Mouse (Mus musculus): ENCODE results near the gene Ctsm. TPM values are rescaled to one million over a fixed set of nuclear protein-coding genes. Genes with fewer than 3 reads are reported as not detected.
"Not testable (repeated sequence)": the region's sequence is repeated elsewhere in the genome, so short reads cannot be mapped to it uniquely, and the experiment has no call there.

The Ctsm gene
- polyA plus RNA-seq (2015; fragmentation: Nextera tagmentation; extraction: Ambion mirVana), result not detected in 2 replicates

DNA sequence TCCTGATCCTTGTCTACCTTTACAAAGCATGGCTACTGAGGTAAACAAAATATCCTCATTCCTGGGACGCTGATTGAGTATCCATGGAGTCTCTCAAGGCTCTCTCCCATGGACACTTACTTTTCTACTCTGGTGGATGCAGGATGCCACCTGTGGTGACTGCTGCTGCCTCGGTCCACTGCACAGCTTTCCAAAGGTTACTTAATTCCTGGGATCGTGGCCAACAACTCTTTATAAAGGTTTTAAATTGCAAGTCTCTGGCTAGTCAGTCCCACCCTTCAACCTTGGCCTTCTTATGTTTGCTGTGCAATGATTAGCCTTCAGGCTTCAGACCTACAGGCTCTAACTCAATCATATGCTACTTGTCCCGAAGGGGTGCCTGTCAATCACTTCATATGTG is at the start of gene Ctsm:
Gene Ctsm, minus strand, starts transcription at position 209 of the 400 bp plus-strand sequence.
- H3K4me1 ChIP-seq, result no peaks in the 10 kb centered on the region
- H3K9ac ChIP-seq, result no peak within 1 kb of the TSS
- no peaks in the 10 kb centered on the region for H3K27me3 ChIP-seq
- 74% methylated on average over 4 of the region's 4 CpGs for WGBS
- no peak within 1 kb of the TSS for H3K4me2 ChIP-seq
- peaks cover 8% of the 10 kb centered on the region; the same call in 1 of the 2 replicates for H3K9me3 ChIP-seq (replicated peaks)
- no peak for ATAC-seq (replicated peaks; ENCODE audit: low FRiP score)
- H3K36me3 ChIP-seq, result no peaks in the 10 kb centered on the region
- no peak within 1 kb of the TSS for H3K27ac ChIP-seq
- no peak within 1 kb of the TSS for H3K4me3 ChIP-seq (replicated peaks)

- Histone ChIP-seq H3K27ac (no peak within 1 kb of the TSS), H3K4me2 (no peak within 1 kb of the TSS), H3K4me1 (no peaks in the 10 kb centered on the region), H3K9ac (no peak within 1 kb of the TSS), H3K36me3 (no peaks in the 10 kb centered on the region), H3K27me3 (no peaks in the 10 kb centered on the region), H3K4me3 (replicated peaks) (no peak within 1 kb of the TSS), H3K9me3 (replicated peaks) (peaks cover 4% of the 10 kb centered on the region; the same call in 1 of the 2 replicates)
- no peak for ATAC-seq (replicated peaks; ENCODE audit: low FRiP score)
Observed at GRCm38 (mm10) chr13:61570027-61570426, 28.4 kb upstream of the Ctsm start, which contains the start of gene Cts3. Gene Cts3 (minus strand): TSS chr13:61570127.

GRCm38 (mm10) chr13:61568074-61568473 is 26.4 kb upstream of the Ctsm start, which contains the start of gene Gm49352:
Gene Gm49352 (minus strand): TSS chr13:61568174.
- not testable (repeated sequence) for H3K36me3 ChIP-seq; H3K4me2 ChIP-seq; H3K27ac ChIP-seq; H3K9ac ChIP-seq; H3K9me3 ChIP-seq (replicated peaks); H3K4me1 ChIP-seq; ATAC-seq (replicated peaks; ENCODE audit: low FRiP score); H3K4me3 ChIP-seq (replicated peaks); H3K27me3 ChIP-seq
- 39% methylated on average over 1 of the region's 1 CpGs for WGBS

Other genes with a start within 250 kb of the Ctsm start
- not detected in 2 replicates for gene Cts7, start 183.6 kb downstream of the Ctsm start, polyA plus RNA-seq (2015; fragmentation: Nextera tagmentation; extraction: Ambion mirVana)
- not detected in 2 replicates for gene Gm49352, start 26.3 kb upstream of the Ctsm start, polyA plus RNA-seq (2015; fragmentation: Nextera tagmentation; extraction: Ambion mirVana)
- gene Cts3, start 28.3 kb upstream of the Ctsm start, polyA plus RNA-seq (2015; fragmentation: Nextera tagmentation; extraction: Ambion mirVana), result not detected in 2 replicates